Mouse (Mus musculus): Measurements from ENCODE around the gene Sgip1.

- TF ChIP-seq CTCF (conservative IDR thresholded peaks at IDR 0.05; ENCODE audit: low read length), result no peak
- no peak for TF ChIP-seq POU5F1 (IDR thresholded peaks at IDR 0.05; ENCODE audit: borderline replicate concordance, low read length)
- TF ChIP-seq NANOG (IDR thresholded peaks at IDR 0.05; ENCODE audit: borderline replicate concordance, low read length), result no peak
Measured at GRCm38 (mm10) chr4:102990595-102991340, 249.7 kb downstream of the Sgip1 start.
